Mouse (Mus musculus) stomach, embryonic 14.5 days (tissue): ENCODE results near the gene Zrsr1. TPM values are rescaled to one million over a fixed set of nuclear protein-coding genes. Genes with fewer than 3 reads are reported as not detected.

ENCODE experiments used
- ATAC-seq: fragments of 200-750 bp; cut with Nextera tagmentation; 2 replicates; pipeline ENCODE4 v1.8.0; 2017; ENCODE audit warnings: low read depth, moderate TSS enrichment; ENCODE audit not compliant: insufficient number of reproducible peaks, insufficient read depth, low FRiP score
- H3K27ac ChIP-seq: fragments of 300-500 bp; sonication (generic); 2 replicates; pipeline ENCODE4 v1.5.1; 2014; ENCODE audit warnings: mild to moderate bottlenecking, low read length, moderate library complexity, mixed read lengths
- H3K27me3 ChIP-seq: fragments of 300-500 bp; sonication (generic); 2 replicates; pipeline ENCODE4 v1.6.1; 2014; ENCODE audit warnings: low read length, control low read depth, mixed read lengths; ENCODE audit not compliant: control insufficient read depth, insufficient read depth
- H3K36me3 ChIP-seq: fragments of 300-500 bp; sonication (generic); 2 replicates; pipeline ENCODE4 v1.6.1; 2014; ENCODE audit warnings: mild to moderate bottlenecking, control low read depth, low read length, moderate library complexity, mixed read lengths; ENCODE audit not compliant: control insufficient read depth, insufficient read depth
- H3K4me1 ChIP-seq: fragments of 300-500 bp; sonication (generic); 2 replicates; pipeline ENCODE4 v1.6.1; 2014; ENCODE audit warnings: low read length, control low read depth, mixed read lengths; ENCODE audit not compliant: control insufficient read depth, insufficient read depth
- H3K4me2 ChIP-seq: fragments of 300-500 bp; sonication (generic); replicated peaks from 2 replicates; pipeline ENCODE4 v1.6.1; 2014; ENCODE audit warnings: low read depth, low read length, control low read depth
- H3K4me3 ChIP-seq: fragments of 300-500 bp; sonication (generic); 2 replicates; pipeline ENCODE4 v1.5.1; 2014; ENCODE audit warnings: low read depth, low read length, control low read depth
- H3K9ac ChIP-seq: fragments of 300-500 bp; sonication (generic); replicated peaks from 2 replicates; pipeline ENCODE4 v1.6.1; 2014; ENCODE audit warnings: low read depth, mild to moderate bottlenecking, control low read depth, low read length, moderate library complexity, mixed read lengths
- H3K9me3 ChIP-seq: fragments of 300-500 bp; sonication (generic); 2 replicates; pipeline ENCODE4 v1.6.1; 2016; ENCODE audit warnings: low read depth, low read length, control low read depth; ENCODE audit not compliant: control insufficient read depth
- WGBS: fragments of 180-500 bp; shearing (Covaris S2); extraction: QIAGEN DNeasy Blood & Tissue Kit; methylation state at CpG from one replicate; pipeline ENCODE4 v1.1.7; 2014; 5-methylcytosine and 5-hydroxymethylcytosine counted together
- polyA plus RNA-seq: library from polyadenylated mRNA; unstranded; fragments of >200 nt; fragmentation: Nextera tagmentation; extraction: Ambion mirVana; gene quantifications from 2 replicates; pipeline ENCODE4 v1.2.1, GENCODE M21; 2014

The Zrsr1 gene
- polyA plus RNA-seq, 1 experiment from 2014 or later: 1.9 TPM

DNA sequence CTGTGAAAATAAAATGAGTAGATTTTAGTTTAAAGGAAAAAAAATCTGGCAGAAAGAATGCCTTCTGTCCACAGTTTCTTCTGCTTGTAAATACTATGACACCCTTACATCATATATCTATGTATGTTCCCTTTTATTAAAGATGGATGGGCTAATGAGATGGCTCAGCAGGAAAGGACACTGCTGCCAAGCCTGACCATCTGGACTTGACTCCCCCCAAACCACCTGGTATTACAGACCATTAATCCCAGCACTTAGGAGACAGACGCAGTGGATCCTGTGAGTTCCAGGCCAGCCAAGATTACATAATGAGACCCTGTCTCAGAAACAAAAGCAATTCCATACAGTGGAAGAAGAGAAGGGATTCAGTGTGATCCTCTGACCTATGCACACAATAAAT, 6.9 kb downstream of the Zrsr1 start:
- Histone ChIP-seq H3K27me3 (no peaks in the 10 kb centered on the region), H3K4me1 (peaks cover 9% of the 10 kb centered on the region; the same call in 1 of the 2 replicates), H3K4me2 (no peak overlapping the region), H3K9ac (no peak overlapping the region), H3K36me3 (peaks cover 5% of the 10 kb centered on the region; the same call in 1 of the 2 replicates), H3K4me3 (no peak overlapping the region), H3K9me3 (no peaks in the 10 kb centered on the region), H3K27ac (no peak overlapping the region)
- 49% methylated on average over 1 of the region's 1 CpGs for WGBS
- ATAC-seq: no peak

DNA sequence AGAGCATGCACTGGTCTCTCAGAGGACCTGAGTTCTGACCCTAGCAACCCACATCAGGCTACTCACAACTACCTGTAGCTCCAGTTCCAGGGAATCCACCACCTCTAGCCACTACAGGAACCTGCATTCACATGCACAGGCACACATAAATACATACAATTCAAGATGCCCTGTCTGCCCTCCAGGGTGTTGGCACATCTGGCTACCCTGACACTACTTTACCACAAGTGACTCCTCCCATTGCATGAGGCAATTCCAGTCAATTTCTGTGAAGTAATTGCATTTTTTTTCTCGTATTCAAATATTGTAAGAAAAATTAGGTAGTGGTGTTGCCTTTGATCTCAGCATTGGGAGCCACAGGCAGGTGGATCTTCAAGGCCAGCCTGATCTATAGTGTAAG, 7.4 kb downstream of the Zrsr1 start:
- peaks cover 5% of the 10 kb centered on the region; the same call in 1 of the 2 replicates for H3K36me3 ChIP-seq
- no peaks in the 10 kb centered on the region for H3K27me3 ChIP-seq
- WGBS: 81% methylated on average over 1 of the region's 1 CpGs
- no peak overlapping the region for H3K4me2 ChIP-seq
- H3K4me3 ChIP-seq: no peak overlapping the region
- no peaks in the 10 kb centered on the region for H3K9me3 ChIP-seq
- H3K9ac ChIP-seq: no peak overlapping the region
- peaks cover 9% of the 10 kb centered on the region; the same call in 1 of the 2 replicates for H3K4me1 ChIP-seq
- ATAC-seq: no peak
- H3K27ac ChIP-seq: no peak overlapping the region

DNA sequence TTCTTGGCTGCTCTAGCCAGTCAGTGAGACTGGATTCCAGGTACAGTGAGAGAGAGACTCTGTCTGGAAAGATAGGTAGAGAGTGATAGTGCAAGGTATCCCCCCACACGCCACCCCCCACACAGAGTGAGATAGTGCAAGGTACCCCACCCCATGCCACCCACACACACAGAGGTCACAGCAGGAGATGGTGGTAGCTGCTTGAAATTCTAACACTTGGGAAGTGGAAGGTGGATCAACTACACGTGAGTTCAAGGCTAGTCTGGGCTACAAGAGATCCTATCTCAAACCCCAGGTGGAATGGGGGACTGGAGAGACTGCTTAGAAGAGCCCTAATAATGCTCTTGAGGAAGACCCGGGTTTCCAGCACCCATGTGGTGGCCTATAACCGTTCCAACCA, 9.2 kb downstream of the Zrsr1 start:
- peaks cover 5% of the 10 kb centered on the region; the same call in 1 of the 2 replicates for H3K36me3 ChIP-seq
- no peak for ATAC-seq
- H3K4me2 ChIP-seq: peak overlapping the region; percentile 73
- H3K27me3 ChIP-seq: no peaks in the 10 kb centered on the region
- H3K9ac ChIP-seq: peak overlapping the region; percentile 61
- H3K27ac ChIP-seq: no peak overlapping the region
- H3K4me3 ChIP-seq: peak overlapping the region; percentile 54
- WGBS: 41% methylated on average over 4 of the region's 4 CpGs
- peaks cover 9% of the 10 kb centered on the region; the same call in 1 of the 2 replicates for H3K4me1 ChIP-seq
- H3K9me3 ChIP-seq: no peaks in the 10 kb centered on the region

DNA sequence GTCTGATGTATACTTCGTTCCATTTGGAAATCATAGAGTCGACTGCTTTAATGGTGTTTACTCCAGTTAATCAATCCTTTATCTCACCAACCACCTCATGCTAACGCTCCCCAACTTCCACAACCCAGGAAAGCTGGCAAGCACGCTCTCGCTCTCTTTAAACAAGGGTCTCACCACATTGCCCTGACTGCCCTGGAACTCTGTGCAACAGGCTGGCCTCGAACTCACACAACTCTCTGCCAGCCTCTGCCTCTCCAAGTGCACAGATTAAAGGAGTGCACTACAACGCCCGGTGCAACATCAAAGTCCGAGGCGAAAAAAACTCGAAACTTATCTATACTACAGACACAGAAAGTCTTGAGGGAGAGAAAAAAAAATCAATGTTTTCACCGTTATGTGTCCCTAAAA, 9.7 kb downstream of the Zrsr1 start:
- H3K4me1 ChIP-seq: peaks cover 9% of the 10 kb centered on the region; the same call in 1 of the 2 replicates
- peak overlapping the region; percentile 73 for H3K4me2 ChIP-seq
- H3K9ac ChIP-seq: peak overlapping the region; percentile 61
- H3K36me3 ChIP-seq: peaks cover 3% of the 10 kb centered on the region; the same call in 1 of the 2 replicates
- peak; percentile 33 for ATAC-seq
- peak overlapping the region; percentile 54 for H3K4me3 ChIP-seq
- peak overlapping the region; percentile 97; the same call in 1 of the 2 replicates for H3K27ac ChIP-seq
- H3K27me3 ChIP-seq: no peaks in the 10 kb centered on the region
- 3% methylated on average over 12 of the region's 12 CpGs for WGBS
- H3K9me3 ChIP-seq: no peaks in the 10 kb centered on the region

DNA sequence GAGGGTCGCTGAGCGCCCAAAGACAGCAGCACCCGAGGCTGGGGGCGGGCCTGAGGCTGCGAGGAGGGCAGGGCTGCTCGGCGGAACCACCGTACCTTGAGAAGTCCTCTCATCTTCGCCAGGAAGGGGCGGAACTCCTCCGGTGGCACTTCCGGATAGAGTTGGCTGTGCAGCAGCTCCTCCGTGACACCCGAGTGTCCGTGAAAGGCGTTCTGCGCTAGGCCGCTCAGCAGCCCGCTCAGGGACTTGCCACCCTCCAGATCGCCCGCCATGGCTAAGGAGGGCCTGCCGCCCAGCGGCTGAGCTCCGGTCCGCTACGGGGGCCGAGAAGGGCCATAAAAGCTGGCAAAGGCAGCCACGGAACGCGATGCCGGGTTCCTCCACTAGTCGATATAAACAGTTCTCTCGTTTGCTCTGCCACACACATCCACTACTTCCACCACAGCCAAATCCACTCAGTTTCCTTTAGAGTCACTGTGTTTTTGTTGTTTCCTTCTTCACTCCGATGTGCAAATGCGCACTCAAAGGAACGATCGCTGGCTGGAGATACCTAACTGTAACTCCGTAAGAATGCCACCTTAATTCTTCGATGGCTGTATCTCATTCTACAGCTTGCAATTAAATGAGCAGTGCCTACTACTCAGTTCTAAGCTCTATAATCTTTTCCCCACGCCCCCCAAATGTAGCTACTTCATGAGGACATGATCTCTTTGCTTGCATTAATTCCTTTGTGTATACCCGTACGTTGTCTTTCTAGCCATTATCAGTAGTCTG, 10.4 kb downstream of the Zrsr1 start, which contains the start of the genes Gm28048 and Commd1:
Gene Gm28048, minus strand, starts transcription at position 107 of the 774 bp plus-strand sequence.
Gene Commd1, minus strand, starts transcription at position 399 of the 774 bp plus-strand sequence.
- H3K4me2 ChIP-seq: peak within 1 kb of the TSS; percentile 73
- 4% methylated on average over 42 of the region's 42 CpGs for WGBS
- H3K4me1 ChIP-seq: peaks cover 6% of the 10 kb centered on the region; the same call in 1 of the 2 replicates

DNA sequence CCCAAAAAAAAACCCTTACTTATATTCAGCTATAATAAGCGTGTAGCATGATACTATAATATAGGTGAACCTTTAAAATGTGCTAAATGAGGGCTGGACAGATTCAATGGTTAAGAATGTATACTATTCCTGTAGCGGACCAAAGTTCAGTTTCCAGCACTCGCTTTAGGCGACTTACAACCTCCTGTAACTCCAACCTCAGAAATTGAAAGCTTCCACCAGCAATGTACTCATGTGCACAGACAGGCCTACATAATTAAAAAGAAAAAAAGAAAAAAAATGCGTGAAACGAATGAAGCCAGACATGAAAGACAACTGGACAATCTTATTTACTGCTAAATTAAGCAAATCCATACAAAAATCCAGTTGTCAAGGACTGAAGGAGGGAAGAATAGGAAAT, 11.0 kb downstream of the Zrsr1 start:
- no peak overlapping the region for H3K27ac ChIP-seq
- no peaks in the 10 kb centered on the region for H3K9me3 ChIP-seq
- H3K4me3 ChIP-seq: no peak overlapping the region; the same call in 1 of the 2 replicates
- H3K27me3 ChIP-seq: no peaks in the 10 kb centered on the region
- WGBS: 72% methylated on average over 6 of the region's 6 CpGs
- no peaks in the 10 kb centered on the region for H3K36me3 ChIP-seq
- H3K4me2 ChIP-seq: no peak overlapping the region
- H3K4me1 ChIP-seq: peaks cover 6% of the 10 kb centered on the region; the same call in 1 of the 2 replicates
- no peak overlapping the region for H3K9ac ChIP-seq
- no peak for ATAC-seq

More for the DNA sequence above, 10.4 kb downstream of the Zrsr1 start, which contains the start of the genes Gm28048 and Commd1:
- Histone ChIP-seq H3K9me3 (no peaks in the 10 kb centered on the region), H3K27ac (peak within 1 kb of the TSS; percentile 97), H3K27me3 (no peaks in the 10 kb centered on the region), H3K4me3 (peak within 1 kb of the TSS; percentile 54), H3K36me3 (no peaks in the 10 kb centered on the region; the same call in 1 of the 2 replicates), H3K9ac (peak within 1 kb of the TSS; percentile 61)
- peak; percentile 91 for ATAC-seq

DNA sequence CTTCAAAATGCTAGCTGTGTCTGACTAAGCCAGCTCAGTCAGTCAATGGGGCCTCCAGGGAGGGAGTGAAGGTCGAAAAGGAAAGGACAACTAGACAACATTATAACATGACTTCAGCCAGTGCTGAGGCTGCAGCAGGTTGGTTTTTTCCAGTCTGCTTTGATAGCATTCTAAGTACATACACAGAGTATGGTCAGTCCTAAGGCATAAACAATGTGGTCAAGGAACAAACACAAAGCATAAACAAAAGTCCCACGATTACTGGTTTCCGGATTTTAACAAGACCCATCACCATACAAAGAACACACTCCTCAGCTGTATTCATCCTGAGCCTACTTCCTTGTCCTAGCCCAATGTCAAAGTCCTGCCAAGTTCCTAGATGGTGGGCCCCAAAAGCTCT, 13.7 kb downstream of the Zrsr1 start:
- no peak for ATAC-seq
- Histone ChIP-seq H3K27me3 (no peaks in the 10 kb centered on the region), H3K9me3 (no peaks in the 10 kb centered on the region), H3K36me3 (no peaks in the 10 kb centered on the region), H3K27ac (no peak overlapping the region), H3K4me2 (no peak overlapping the region), H3K4me3 (no peak overlapping the region), H3K9ac (no peak overlapping the region), H3K4me1 (peaks cover 6% of the 10 kb centered on the region; the same call in 1 of the 2 replicates)
- 77% methylated on average over 3 of the region's 3 CpGs for WGBS

DNA sequence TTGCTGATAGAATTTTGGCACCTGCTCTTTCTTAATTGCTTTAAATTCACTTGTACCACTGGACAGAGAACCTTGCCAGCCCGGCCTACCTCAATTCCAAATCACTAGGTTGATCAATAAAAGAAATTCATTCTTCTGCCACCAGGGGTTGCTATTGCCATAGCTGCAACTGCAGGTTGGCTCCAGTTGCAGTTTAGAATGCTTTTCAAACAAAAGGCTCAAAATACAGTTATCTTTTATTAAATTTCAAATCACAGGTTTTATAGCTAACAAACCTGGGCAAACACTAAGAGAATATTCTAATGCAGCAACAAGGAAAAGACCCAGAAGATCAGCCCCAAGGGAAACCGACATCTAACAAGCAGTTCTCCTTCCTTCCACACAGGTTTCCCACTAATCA, 15.6 kb downstream of the Zrsr1 start:
- no peak for ATAC-seq
- WGBS: 37% methylated on average over 2 of the region's 2 CpGs
- Histone ChIP-seq H3K27ac (no peak overlapping the region), H3K4me3 (no peak overlapping the region), H3K9me3 (no peaks in the 10 kb centered on the region), H3K36me3 (no peaks in the 10 kb centered on the region), H3K9ac (no peak overlapping the region), H3K27me3 (no peaks in the 10 kb centered on the region), H3K4me2 (no peak overlapping the region), H3K4me1 (0 out of 2 replicates have a peak, but pooled peaks cover 7% of the 10 kb centered on the region)
